Mouse (Mus musculus): ENCODE data around the gene Acadl.

Acadl gene

GRCm38 (mm10) chr1:66781027-66781426, 82.0 kb downstream of the Acadl start:
- no peak for DNase-seq (ENCODE audit: low spot score)

All from left cerebral cortex, adult 11 months (tissue).